Mouse (Mus musculus) 3134 (cell line): Measurements from ENCODE around the gene Pld1.
"Not testable (repeated sequence)": the region's sequence is repeated elsewhere in the genome, so short reads cannot be mapped to it uniquely, and the experiment has no call there.

Source experiments
- DNase-seq: peaks from one replicate; pipeline ENCODE4 v3.0.0-alpha.2; 2011; ENCODE audit warnings: low spot score; ENCODE audit not compliant: insufficient read length; ENCODE audit errors: extremely low read depth

The Pld1 gene

DNA sequence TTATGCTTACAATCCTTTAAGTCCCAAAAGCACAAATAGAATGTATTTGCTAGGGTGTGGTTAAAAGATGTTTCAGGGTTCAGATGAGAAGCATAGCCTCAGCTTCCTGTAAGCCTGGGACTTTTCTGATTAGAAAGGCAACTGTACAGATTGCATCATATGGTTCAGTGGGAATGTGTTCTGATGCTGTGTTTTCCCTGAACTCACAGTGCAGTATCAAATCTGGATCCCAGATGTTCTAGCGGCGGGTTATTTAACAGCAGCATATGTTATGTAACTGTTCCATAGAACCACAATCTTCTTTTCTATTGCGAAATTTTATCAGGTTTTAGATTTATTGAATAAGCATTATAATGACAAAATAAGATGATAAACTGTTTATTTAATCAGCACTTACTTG lies 3.1 kb downstream of the Pld1 start:
- no peak for DNase-seq

- DNase-seq: no peak
These were observed 4.5 kb downstream of the Pld1 start for GRCm38 (mm10) chr3:27942991-27943390.

DNA sequence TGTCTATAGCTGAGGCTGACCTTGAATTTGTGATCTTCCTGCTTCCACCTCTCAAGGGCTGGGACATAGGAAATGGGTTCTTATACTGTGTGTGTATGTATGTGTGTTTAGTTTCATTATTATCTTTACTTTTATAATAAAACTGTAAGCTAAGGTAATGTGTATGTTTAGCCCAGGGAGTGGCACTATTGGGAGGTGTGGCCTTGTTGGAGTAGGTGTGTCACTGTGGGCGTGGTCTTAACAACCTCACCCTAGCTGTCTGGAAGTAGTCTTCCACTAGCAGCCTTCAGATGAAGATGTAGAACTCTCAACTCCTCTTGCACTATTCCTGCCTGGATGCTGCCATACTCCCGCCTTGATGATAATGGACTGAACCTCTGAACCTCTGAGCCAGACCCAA lies 6.9 kb downstream of the Pld1 start:
- DNase-seq: not testable (repeated sequence)

DNA sequence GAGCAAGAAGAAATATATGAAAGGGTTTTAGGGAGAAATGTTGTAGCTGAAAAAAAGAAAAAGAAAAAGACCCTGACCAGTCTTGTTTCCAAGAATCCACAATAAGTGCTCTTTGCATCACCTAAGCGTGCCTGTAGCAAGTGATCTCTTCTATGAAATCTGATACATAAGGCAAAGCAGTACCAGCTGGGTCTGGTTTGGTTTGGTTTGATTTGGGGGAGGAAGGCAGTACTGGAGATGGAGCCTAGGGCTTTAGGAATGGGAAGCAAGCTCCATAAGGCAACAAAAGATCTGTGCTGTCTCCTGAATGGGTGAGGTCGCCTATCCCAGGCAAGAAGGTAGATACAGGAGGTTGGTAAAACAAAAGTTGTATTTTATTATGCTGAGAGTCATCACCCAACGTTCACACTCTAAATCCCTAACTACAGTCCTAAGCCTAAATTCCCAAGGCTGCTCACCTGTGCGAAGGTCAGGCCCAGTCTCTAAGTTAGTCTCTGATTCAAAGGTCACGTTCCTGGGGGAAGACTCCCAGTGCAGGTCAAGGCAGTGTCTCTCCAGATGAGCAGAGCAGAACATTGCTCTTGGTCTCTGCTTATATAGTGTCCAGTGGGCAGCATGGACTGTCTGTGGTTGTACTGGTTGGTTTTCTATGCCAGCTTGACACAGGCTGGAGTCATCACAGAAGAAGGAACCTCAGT lies 10.8 kb downstream of the Pld1 start:
- no peak for DNase-seq

DNA sequence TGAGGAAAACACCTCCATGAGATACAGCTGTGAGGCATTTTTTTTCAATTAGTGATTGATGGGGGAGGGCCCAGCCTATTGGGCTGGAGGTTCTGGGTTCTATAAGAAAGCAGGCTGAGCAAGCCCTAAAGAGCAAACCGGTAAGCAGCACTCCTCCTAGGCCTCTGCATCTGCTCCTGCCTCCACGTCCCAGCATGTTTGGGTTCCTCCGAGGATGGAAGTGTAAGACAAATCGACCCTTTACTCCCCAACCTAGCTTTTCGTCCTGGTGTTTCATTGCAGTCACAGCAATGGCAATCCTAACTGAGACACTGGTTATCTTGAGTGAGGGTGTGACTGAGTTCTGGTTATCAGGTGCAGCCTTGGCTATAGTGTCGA lies 11.4 kb downstream of the Pld1 start:
- no peak for DNase-seq

DNA sequence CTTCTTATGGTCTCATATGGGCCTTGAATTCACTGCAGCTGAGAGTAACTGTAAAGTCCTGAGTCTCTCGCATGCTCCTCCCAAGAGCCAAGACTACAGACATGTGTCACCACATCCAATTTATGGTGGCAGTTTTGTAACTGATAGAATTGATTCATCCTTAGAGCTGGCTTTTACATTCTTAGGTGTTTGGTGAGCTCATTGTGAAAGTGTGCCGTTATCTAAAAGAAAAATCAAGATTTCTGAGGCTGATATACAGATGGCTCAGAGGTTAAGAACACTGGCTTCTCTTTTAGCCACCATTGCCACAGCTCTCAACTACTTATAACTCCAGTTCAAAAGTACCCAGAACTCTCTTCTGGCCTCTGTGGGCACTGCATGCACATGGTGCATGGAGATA lies 12.2 kb downstream of the Pld1 start:
- DNase-seq: no peak

DNA sequence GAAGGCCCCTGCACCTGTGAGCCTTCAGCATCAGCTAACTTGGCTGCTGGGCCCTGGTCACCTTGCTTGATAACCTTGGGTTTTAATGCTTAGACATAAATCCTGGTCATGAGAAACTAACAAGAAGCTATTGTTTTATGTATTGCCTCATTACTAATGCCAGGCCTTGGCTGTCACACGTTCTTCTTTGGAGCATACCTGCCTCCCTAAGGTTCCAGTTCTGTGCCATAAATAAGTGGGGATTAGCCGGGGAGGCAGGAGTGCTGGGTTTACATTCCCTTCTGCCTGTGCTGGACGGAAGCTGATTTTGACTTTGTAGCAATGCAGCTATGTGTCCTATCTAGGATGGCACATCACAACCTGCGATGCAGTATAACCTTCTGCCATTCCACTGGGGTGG lies 13.2 kb downstream of the Pld1 start:
- DNase-seq: no peak

GRCm38 (mm10) chr3:27956006-27956405 lies 17.5 kb downstream of the Pld1 start:
- DNase-seq: no peak

DNA sequence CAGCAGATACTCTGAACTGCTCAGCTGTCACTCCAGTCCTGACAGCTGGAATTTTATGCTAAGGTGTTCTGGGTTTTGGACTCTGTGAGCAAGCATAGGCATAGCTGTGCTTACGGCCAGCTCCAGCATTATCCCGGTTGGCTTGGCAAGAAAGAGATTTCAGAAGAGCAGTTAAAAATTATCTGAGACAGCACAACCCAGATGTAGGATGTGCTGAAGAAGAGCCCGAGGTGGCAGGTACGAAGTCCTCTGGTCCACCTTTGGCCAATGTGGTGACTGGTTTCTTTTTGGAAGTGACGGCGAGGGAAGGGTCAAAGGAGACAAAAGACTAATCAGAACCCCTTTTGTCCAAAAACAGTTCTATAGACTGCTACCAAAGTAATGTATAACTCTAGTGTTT lies 20.7 kb downstream of the Pld1 start:
- DNase-seq: no peak

GRCm38 (mm10) chr3:27961162-27961561 lies 22.7 kb downstream of the Pld1 start:
- no peak for DNase-seq

DNA sequence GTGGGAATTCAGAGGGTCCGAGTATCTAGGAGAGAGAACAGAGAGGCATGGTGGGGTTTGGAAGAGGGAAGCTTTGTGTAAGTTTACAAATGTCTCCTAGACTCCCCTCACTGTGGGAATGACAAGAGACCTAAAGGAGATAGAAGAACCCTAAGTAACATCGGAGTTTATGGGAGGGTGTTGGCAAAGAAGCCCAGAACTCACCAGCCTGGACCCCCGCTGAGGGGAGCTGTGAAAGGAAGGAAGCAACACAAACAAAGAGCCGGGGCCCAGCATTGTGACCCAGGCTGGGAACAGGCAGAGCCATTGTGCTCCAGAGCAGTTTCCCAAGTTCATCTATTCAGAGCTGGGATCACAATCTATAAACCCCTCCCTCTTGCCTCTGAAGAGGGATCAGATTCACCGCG lies 25.3 kb downstream of the Pld1 start:
- no peak for DNase-seq

GRCm38 (mm10) chr3:27968671-27969070 lies 30.2 kb downstream of the Pld1 start:
- no peak for DNase-seq

- no peak for DNase-seq
These were observed 35.4 kb downstream of the Pld1 start for GRCm38 (mm10) chr3:27973936-27974335.

GRCm38 (mm10) chr3:27974981-27975380 lies 36.5 kb downstream of the Pld1 start:
- DNase-seq: no peak

DNA sequence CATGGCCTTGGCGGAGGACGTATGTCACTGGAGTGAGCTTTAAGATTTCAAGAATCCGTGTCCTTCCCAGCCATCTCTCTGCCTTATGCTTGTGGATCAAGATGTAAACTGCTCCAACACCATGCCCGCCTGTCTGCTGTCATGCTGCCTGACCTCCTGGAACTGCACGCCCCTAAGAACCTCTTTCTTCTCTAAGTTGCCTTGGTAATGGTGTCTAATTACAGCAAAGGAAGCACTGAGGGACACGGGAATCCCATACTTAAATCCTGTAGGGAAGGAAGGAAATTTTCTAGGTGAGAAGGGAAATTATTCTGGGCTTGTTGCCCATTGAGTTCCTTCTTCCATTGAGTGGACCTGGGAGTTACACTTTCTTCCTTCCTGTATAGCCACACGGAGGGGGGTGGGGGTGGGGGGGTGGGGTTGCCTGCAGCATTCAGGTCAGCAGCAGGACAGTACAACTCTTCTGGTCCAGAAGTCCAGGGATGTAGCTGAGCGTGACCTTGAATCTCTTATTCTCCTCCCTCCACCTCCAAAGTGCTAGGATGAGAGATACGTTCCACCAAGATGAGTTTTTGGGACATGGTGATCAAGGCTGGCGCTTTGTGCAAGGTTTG lies 38.5 kb downstream of the Pld1 start:
- no peak for DNase-seq

DNA sequence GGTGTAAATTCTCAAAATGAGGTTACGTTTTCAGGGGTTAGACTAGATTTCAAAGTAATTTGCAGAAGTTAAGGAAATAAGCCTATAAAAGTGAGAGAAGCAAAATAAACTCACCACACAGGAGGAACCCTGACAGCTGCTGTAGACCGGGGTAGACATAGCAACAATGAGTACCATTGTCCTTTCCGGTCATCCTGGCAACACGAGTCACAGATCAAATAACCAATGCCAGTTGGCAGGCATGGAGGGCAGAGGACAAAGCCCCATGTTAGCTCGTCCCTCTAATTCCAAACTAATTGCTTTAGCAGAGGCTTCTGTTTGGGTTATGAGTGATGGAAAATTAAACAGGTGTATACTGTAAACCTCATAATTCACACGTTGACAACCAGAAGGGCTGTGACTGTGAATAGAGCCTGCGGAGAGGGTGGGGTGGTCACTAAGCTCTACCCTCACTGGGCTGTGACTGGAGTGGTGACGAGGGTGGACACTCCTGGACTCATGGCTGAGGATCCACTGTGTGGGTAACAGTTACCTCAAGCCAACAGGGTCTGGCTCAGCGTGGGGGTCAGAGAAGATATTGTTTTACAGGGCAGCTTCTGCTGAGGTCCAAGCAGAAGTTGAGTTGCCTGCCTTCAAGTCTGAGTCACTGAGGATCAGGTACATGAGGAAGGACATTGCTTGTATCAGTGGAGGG lies 39.7 kb downstream of the Pld1 start:
- no peak for DNase-seq

DNA sequence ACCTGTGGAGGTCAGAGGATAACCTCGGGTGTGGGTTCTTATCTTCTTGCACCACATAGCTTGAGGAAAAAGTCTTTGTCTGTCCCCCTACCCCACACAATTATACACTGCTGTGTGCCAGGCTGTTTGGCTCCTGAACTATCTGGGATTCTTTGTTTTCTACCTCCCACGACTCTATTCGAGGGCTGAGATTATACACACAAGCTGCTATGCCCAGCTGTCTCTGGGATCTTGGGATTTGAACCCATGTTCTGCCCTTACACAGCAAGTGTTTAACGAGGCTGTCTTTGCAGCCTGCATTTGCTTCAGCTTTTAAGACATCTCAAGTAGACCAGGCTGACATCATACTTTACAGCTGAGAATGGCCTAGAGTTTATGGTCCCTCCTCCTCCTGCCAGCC lies 43.1 kb downstream of the Pld1 start:
- DNase-seq: no peak

DNA sequence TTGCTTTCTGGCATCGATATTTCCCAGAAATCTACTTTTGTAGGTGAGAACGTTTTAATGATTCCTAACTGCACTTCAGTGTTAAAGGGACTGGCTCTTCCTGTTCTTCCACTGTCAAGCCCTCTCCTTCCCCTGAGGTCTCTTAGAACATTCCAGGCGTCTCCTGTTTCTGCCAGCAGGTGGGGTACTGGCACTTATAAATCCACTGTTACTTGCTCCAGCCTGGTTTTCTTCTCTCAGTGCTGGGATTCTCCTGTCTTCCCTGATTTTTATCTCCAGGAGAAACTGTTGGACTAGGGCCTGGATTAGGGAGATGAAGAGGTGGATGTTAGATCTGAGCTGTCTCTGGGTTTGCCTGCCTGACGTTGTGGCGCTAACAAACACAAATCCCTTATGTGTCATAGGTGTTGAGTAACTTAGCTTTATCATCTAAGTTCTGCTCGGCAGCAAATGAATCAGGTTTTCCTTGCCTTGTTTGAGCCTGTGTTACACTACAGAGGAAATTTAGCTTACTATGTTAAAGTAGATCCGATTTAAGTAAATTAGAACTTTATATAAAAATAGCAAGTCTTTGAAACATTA lies 44.0 kb downstream of the Pld1 start:
- DNase-seq: peak; percentile 60

GRCm38 (mm10) chr3:27983274-27983673 lies 44.8 kb downstream of the Pld1 start:
- DNase-seq: no peak

- peak; percentile 54 for DNase-seq
These were observed 45.6 kb downstream of the Pld1 start for GRCm38 (mm10) chr3:27983935-27984577.

DNA sequence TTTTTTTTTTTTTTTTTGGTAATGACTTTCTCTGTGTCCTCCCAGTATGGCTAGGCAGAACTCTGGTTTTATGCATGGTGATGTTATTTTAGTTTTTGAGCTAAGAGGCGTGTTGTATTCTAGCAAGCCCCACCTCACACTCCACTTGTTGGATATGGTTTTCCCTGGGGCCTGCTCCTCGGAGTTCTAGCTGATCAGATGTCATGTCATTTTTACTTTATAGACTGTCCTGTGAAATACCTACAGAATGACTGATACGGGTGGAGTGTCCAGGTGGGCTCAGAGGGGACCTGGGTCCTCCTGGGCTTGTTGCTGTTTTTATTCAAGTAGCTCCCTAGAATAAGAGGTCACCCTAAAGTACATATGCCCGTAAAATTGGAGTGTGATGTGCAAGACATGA lies 46.1 kb downstream of the Pld1 start:
- DNase-seq: no peak
